Mouse (Mus musculus): ENCODE data around the gene Tspan8.

GRCm38 (mm10) chr10:115825289-115825688, 8.7 kb downstream of the Tspan8 start:
- TF ChIP-seq POLR2A (IDR thresholded peaks at IDR 0.05; ENCODE audit: low read depth, low read length): no peak
- no peak for TF ChIP-seq CTCF (IDR thresholded peaks at IDR 0.05; ENCODE audit: borderline replicate concordance, insufficient read depth, low read length)
